Mouse (Mus musculus) liver, embryonic 16.5 days (tissue): Measurements from ENCODE around the gene Lcn2. TPM values are rescaled to one million over a fixed set of nuclear protein-coding genes. Genes with fewer than 3 reads are reported as not detected.

ENCODE experiments used
- ATAC-seq: fragments of 200-750 bp; cut with Nextera tagmentation; 2 replicates; pipeline ENCODE4 v1.8.0; 2017; ENCODE audit warnings: low read depth, mild to moderate bottlenecking, moderate number of reproducible peaks, moderate library complexity
- H3K27ac ChIP-seq: fragments of 300-500 bp; sonication (generic); 2 replicates; pipeline ENCODE4 v1.5.1; 2014; ENCODE audit warnings: mild to moderate bottlenecking, low read length
- H3K27me3 ChIP-seq: fragments of 300-500 bp; sonication (generic); 2 replicates; pipeline ENCODE4 v1.6.1; 2014; ENCODE audit warnings: low read depth, low read length, mixed read lengths; ENCODE audit not compliant: control insufficient read depth, insufficient read depth
- H3K36me3 ChIP-seq: fragments of 300-500 bp; sonication (generic); 2 replicates; pipeline ENCODE4 v1.6.1; 2014; ENCODE audit warnings: mild to moderate bottlenecking; ENCODE audit not compliant: control insufficient read depth, insufficient read depth
- H3K4me1 ChIP-seq: fragments of 300-500 bp; sonication (generic); 2 replicates; pipeline ENCODE4 v1.6.1; 2014; ENCODE audit warnings: low read depth, low read length, mixed read lengths; ENCODE audit not compliant: control insufficient read depth
- H3K4me2 ChIP-seq: fragments of 300-500 bp; sonication (generic); 2 replicates; pipeline ENCODE4 v1.6.1; 2014; ENCODE audit warnings: low read depth, low read length, mixed read lengths
- H3K4me3 ChIP-seq: fragments of 300-500 bp; sonication (generic); 2 replicates; pipeline ENCODE4 v1.5.1; 2014; ENCODE audit warnings: low read depth, mild to moderate bottlenecking, low read length
- H3K9ac ChIP-seq: fragments of 300-500 bp; sonication (generic); 2 replicates; pipeline ENCODE4 v1.6.1; 2014; ENCODE audit warnings: low read depth, low read length
- H3K9me3 ChIP-seq: fragments of 300-500 bp; sonication (generic); replicated peaks from 2 replicates; pipeline ENCODE4 v1.6.1; 2016; ENCODE audit warnings: low read length; ENCODE audit not compliant: control insufficient read depth
- WGBS: fragments of 180-500 bp; shearing (Covaris S2); extraction: QIAGEN DNeasy Blood & Tissue Kit; methylation state at CpG from one replicate; pipeline ENCODE4 v1.1.7; 2014; ENCODE audit not compliant: insufficient replicate concordance; 5-methylcytosine and 5-hydroxymethylcytosine counted together
- polyA plus RNA-seq: library from polyadenylated mRNA; unstranded; fragments of >200 nt; fragmentation: Nextera tagmentation; extraction: Ambion mirVana; gene quantifications from 2 replicates; pipeline ENCODE4 v1.2.1, GENCODE M21; 2015

Lcn2 gene
- polyA plus RNA-seq, 1 experiment from 2014 or later = 273 TPM

GRCm38 (mm10) chr2:32344598-32345321 lies 43.3 kb downstream of the Lcn2 start:
- H3K27me3 ChIP-seq = peaks cover 4% of the 10 kb centered on the region; the same call in 1 of the 2 replicates
- no peaks in the 10 kb centered on the region for H3K4me1 ChIP-seq
- H3K36me3 ChIP-seq = no peaks in the 10 kb centered on the region
- no peak overlapping the region for H3K4me3 ChIP-seq
- no peak overlapping the region for H3K4me2 ChIP-seq
- H3K9me3 ChIP-seq = no peaks in the 10 kb centered on the region
- WGBS = 61% methylated on average over 14 of the region's 14 CpGs
- no peak overlapping the region for H3K27ac ChIP-seq
- no peak for ATAC-seq
- no peak overlapping the region for H3K9ac ChIP-seq

- Histone ChIP-seq H3K4me2 (no peak overlapping the region), H3K27ac (no peak overlapping the region), H3K9ac (no peak overlapping the region), H3K9me3 (no peaks in the 10 kb centered on the region), H3K4me1 (no peaks in the 10 kb centered on the region), H3K27me3 (no peaks in the 10 kb centered on the region), H3K4me3 (no peak overlapping the region), H3K36me3 (no peaks in the 10 kb centered on the region)
- WGBS = 61% methylated on average over 10 of the region's 10 CpGs
- no peak for ATAC-seq
Measured at GRCm38 (mm10) chr2:32344056-32344455, 44.0 kb downstream of the Lcn2 start.

GRCm38 (mm10) chr2:32343351-32343671 lies 44.7 kb downstream of the Lcn2 start:
- Histone ChIP-seq H3K4me3 (no peak overlapping the region), H3K4me1 (no peaks in the 10 kb centered on the region), H3K9ac (no peak overlapping the region), H3K9me3 (no peaks in the 10 kb centered on the region), H3K4me2 (no peak overlapping the region), H3K27me3 (no peaks in the 10 kb centered on the region), H3K36me3 (no peaks in the 10 kb centered on the region), H3K27ac (no peak overlapping the region)
- 75% methylated on average over 2 of the region's 2 CpGs for WGBS
- ATAC-seq = no peak

- Histone ChIP-seq H3K36me3 (no peaks in the 10 kb centered on the region), H3K4me2 (no peak overlapping the region), H3K9ac (no peak overlapping the region), H3K9me3 (no peaks in the 10 kb centered on the region), H3K4me3 (no peak overlapping the region), H3K27ac (no peak overlapping the region), H3K27me3 (no peaks in the 10 kb centered on the region), H3K4me1 (no peaks in the 10 kb centered on the region)
- ATAC-seq = no peak
- WGBS = 52% methylated on average over 6 of the region's 6 CpGs
Measured at GRCm38 (mm10) chr2:32342539-32343350, 45.3 kb downstream of the Lcn2 start.

- 73% methylated on average over 4 of the region's 4 CpGs for WGBS
- Histone ChIP-seq H3K9me3 (no peaks in the 10 kb centered on the region), H3K36me3 (no peaks in the 10 kb centered on the region), H3K4me1 (no peaks in the 10 kb centered on the region), H3K4me3 (no peak overlapping the region), H3K27me3 (no peaks in the 10 kb centered on the region), H3K4me2 (no peak overlapping the region), H3K27ac (no peak overlapping the region), H3K9ac (no peak overlapping the region)
- ATAC-seq = no peak
Measured at GRCm38 (mm10) chr2:32342039-32342438, 46.0 kb downstream of the Lcn2 start.

- 57% methylated on average over 4 of the region's 4 CpGs for WGBS
- no peaks in the 10 kb centered on the region for H3K4me1 ChIP-seq
- no peak overlapping the region for H3K9ac ChIP-seq
- no peak overlapping the region for H3K27ac ChIP-seq
- no peak overlapping the region for H3K4me2 ChIP-seq
- H3K4me3 ChIP-seq = no peak overlapping the region
- H3K36me3 ChIP-seq = no peaks in the 10 kb centered on the region
- no peaks in the 10 kb centered on the region for H3K9me3 ChIP-seq
- no peaks in the 10 kb centered on the region for H3K27me3 ChIP-seq
- ATAC-seq = no peak
Measured at GRCm38 (mm10) chr2:32341634-32341939, 46.5 kb downstream of the Lcn2 start.

- ATAC-seq = no peak
- Histone ChIP-seq H3K4me1 (no peaks in the 10 kb centered on the region), H3K36me3 (no peaks in the 10 kb centered on the region), H3K4me3 (no peak overlapping the region), H3K27me3 (no peaks in the 10 kb centered on the region; the same call in 1 of the 2 replicates), H3K27ac (no peak overlapping the region), H3K9me3 (no peaks in the 10 kb centered on the region), H3K9ac (no peak overlapping the region), H3K4me2 (no peak overlapping the region)
- WGBS = 70% methylated on average over 13 of the region's 13 CpGs
Measured at GRCm38 (mm10) chr2:32340836-32341633, 47.0 kb downstream of the Lcn2 start.

GRCm38 (mm10) chr2:32339912-32340642 lies 48.0 kb downstream of the Lcn2 start:
- ATAC-seq = 0 out of 2 replicates have a peak, but pooled peaks have one; percentile 27
- Histone ChIP-seq H3K9ac (no peak overlapping the region), H3K27ac (no peak overlapping the region), H3K27me3 (no peaks in the 10 kb centered on the region; the same call in 1 of the 2 replicates), H3K4me2 (no peak overlapping the region), H3K36me3 (no peaks in the 10 kb centered on the region), H3K4me3 (no peak overlapping the region), H3K9me3 (no peaks in the 10 kb centered on the region), H3K4me1 (no peaks in the 10 kb centered on the region)
- 32% methylated on average over 26 of the region's 26 CpGs for WGBS
